14 mouse cellular contexts compared by ENCODE assay signal in the genomic region with DNA sequence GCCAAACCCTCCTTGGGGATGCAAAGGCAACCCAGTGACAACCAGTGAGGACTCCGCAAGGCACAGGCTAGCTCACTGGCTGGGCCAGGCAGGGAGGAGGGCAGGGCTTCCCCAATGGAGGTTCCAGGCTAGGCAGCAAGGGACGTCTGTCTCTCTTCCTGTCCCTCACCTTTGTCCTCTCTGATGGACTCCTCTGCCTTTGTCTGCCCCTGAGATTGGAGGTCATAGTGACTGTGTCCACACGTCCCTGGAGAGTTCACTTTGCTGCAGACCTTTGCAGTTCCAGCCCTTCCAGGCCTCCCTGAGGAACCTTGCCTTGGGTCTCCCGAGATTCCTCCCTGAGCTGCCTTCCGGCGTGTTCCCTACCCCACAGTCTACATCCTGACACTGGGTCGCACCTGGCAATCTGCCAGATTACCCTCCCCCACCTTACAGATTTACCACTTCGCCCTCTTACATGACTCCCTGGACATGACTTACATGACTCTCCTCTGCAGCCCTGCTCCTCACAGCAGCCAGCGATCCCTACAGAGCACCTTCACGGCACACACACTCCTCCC. TPM values are rescaled to one million over a fixed set of nuclear protein-coding genes. Genes with fewer than 3 reads are reported as not detected.
DNase-seq lines count a peak whose midpoint lies in the region; ATAC-seq and TF ChIP-seq lines count a peak whose summit lies in the region.
"Had no signal": no experiment of that assay in that cellular context is flagged by ENCODE, and none has a peak within 500 bp of the region (broad histone marks: within the 10 kb centered on the region; RNA-seq: fewer than 3 reads in every experiment).

No protein-coding gene starts in this region.

- no peaks in the 10 kb centered on the region for H3K27me3 ChIP-seq in neural tube, embryonic 12.5 days (replicated peaks)
- no peaks in the 10 kb centered on the region; the same call in 1 of the 2 replicates for H3K27me3 ChIP-seq in neural tube, embryonic 15.5 days (replicated peaks)
- no peaks in the 10 kb centered on the region for H3K27me3 ChIP-seq in stomach, postnatal 0 days (ENCODE audit: control insufficient read depth, insufficient read depth, low read length)
- H3K27me3 ChIP-seq: hindbrain, embryonic 15.5 days had no signal

- H3K4me3 ChIP-seq in neural tube, embryonic 12.5 days: no peak overlapping the region
- H3K4me3 ChIP-seq in neural tube, embryonic 15.5 days (replicated peaks): no peak overlapping the region
- no peak overlapping the region for H3K4me3 ChIP-seq in stomach, postnatal 0 days (ENCODE audit: low read depth, low read length)
- H3K4me3 ChIP-seq: hindbrain, embryonic 15.5 days had no signal

- peaks cover 21% of the 10 kb centered on the region for H3K4me1 ChIP-seq in neural tube, embryonic 12.5 days
- peaks cover 24% of the 10 kb centered on the region for H3K4me1 ChIP-seq in neural tube, embryonic 15.5 days
- peaks cover 4% of the 10 kb centered on the region; the same call in 1 of the 2 replicates for H3K4me1 ChIP-seq in stomach, postnatal 0 days (replicated peaks; ENCODE audit: control insufficient read depth, insufficient read depth)

- DNase-seq in adrenal gland, postnatal 10 days: peak; percentile 47
- DNase-seq in adrenal gland, postnatal 36 days: no peak
- DNase-seq in kidney, adult 11 months: peak; percentile 28
- no peak for DNase-seq in kidney, adult 18-20 months
- no peak for DNase-seq in stomach, postnatal 0 days (ENCODE audit: low spot score)
- DNase-seq: adrenal gland, adult 8-10 months; gastrocnemius, postnatal 25 days; retina, postnatal 1 day had no signal

- no peak for TF ChIP-seq EP300 in stomach, postnatal 0 days (optimal IDR thresholded peaks at IDR 0.05)

- no peak overlapping the region for H3K27ac ChIP-seq in neural tube, embryonic 12.5 days
- no peak overlapping the region for H3K27ac ChIP-seq in neural tube, embryonic 15.5 days (replicated peaks)
- H3K27ac ChIP-seq in stomach, postnatal 0 days (replicated peaks): no peak overlapping the region
- H3K27ac ChIP-seq: hindbrain, embryonic 15.5 days had no signal

- no peaks in the 10 kb centered on the region for H3K9me3 ChIP-seq in neural tube, embryonic 12.5 days
- no peaks in the 10 kb centered on the region for H3K9me3 ChIP-seq in neural tube, embryonic 15.5 days (replicated peaks)
- H3K9me3 ChIP-seq in stomach, postnatal 0 days (ENCODE audit: control insufficient read depth, low read length): no peaks in the 10 kb centered on the region
- H3K9me3 ChIP-seq: hindbrain, embryonic 15.5 days had no signal

- no peaks in the 10 kb centered on the region for H3K36me3 ChIP-seq in neural tube, embryonic 12.5 days
- H3K36me3 ChIP-seq in neural tube, embryonic 15.5 days: no peaks in the 10 kb centered on the region
- H3K36me3 ChIP-seq in stomach, postnatal 0 days (ENCODE audit: control insufficient read depth, insufficient read depth, low read length): no peaks in the 10 kb centered on the region
- H3K36me3 ChIP-seq: hindbrain, embryonic 15.5 days had no signal

- no peak for ATAC-seq in neural tube, embryonic 12.5 days (ENCODE audit: low FRiP score, low read depth)
- ATAC-seq in neural tube, embryonic 15.5 days (ENCODE audit: low FRiP score): no peak
- ATAC-seq in stomach, postnatal 0 days (ENCODE audit: low FRiP score, low TSS enrichment): peak; percentile 22; the same call in 1 of the 2 replicates
- ATAC-seq in erythroid progenitor cell, adult 5-6 weeks (replicated peaks; ENCODE audit: low FRiP score, poor library complexity, severe bottlenecking): no peak; the same call in 1 of the 2 replicates

- no peak for TF ChIP-seq CTCF in stomach, postnatal 0 days (IDR thresholded peaks at IDR 0.05; ENCODE audit: low read depth)

- 0 out of 2 replicates have a peak overlapping the region, but pooled peaks have one; percentile 17 for H3K9ac ChIP-seq in neural tube, embryonic 12.5 days
- H3K9ac ChIP-seq in neural tube, embryonic 15.5 days (replicated peaks): no peak overlapping the region
- H3K9ac ChIP-seq in stomach, postnatal 0 days (ENCODE audit: low read length): no peak overlapping the region
- H3K9ac ChIP-seq: hindbrain, embryonic 15.5 days had no signal

- 72% methylated on average over 10 of the region's 10 CpGs for WGBS in neural tube, embryonic 12.5 days
- WGBS in neural tube, embryonic 15.5 days: 60% methylated on average over 10 of the region's 10 CpGs
- WGBS in stomach, postnatal 0 days: 54% methylated on average over 10 of the region's 10 CpGs

- no peak overlapping the region for H3K4me2 ChIP-seq in neural tube, embryonic 12.5 days (replicated peaks)
- no peak overlapping the region for H3K4me2 ChIP-seq in neural tube, embryonic 15.5 days
- no peak overlapping the region for H3K4me2 ChIP-seq in stomach, postnatal 0 days (replicated peaks; ENCODE audit: low read depth)
- H3K4me2 ChIP-seq: hindbrain, embryonic 15.5 days had no signal

RNA-seq across cellular contexts. Expression of gene H1f0, which starts 5.5 kb away (rescaled TPM):
- total RNA-seq in adrenal gland, postnatal 10 days (2021): 100 to 1,000 TPM; 195 to 222 TPM
- 100 to 1,000 TPM; 127 to 173 TPM for total RNA-seq in adrenal gland, postnatal 36 days (2021)
- polyA plus RNA-seq in neural tube, embryonic 12.5 days (2016; fragmentation: Nextera tagmentation; extraction: Ambion mirVana): 487 and 528 TPM in 2 replicates
- 169 and 222 TPM in 2 replicates for polyA plus RNA-seq in neural tube, embryonic 15.5 days (2015; fragmentation: Nextera tagmentation; extraction: Ambion mirVana)
- polyA plus RNA-seq in stomach, postnatal 0 days (2015; fragmentation: Nextera tagmentation; extraction: Ambion mirVana): 285 and 309 TPM in 2 replicates
- 13.7 and 21.4 TPM in 2 replicates for total RNA-seq in erythroid progenitor cell, adult 5-6 weeks (2015; ENCODE audit: low replicate concordance)
- total RNA-seq in erythroid progenitor cell, adult 5-6 weeks (2017; ENCODE audit: low replicate concordance): 16.7 and 19.7 TPM in 2 replicates

RNA-seq across cellular contexts. Expression of gene Galr3, which starts 18.9 kb away (rescaled TPM):
- total RNA-seq in adrenal gland, postnatal 10 days (2021): under 1 TPM; 0.30 to 0.48 TPM
- under 1 TPM; 0.30 to 0.36 TPM for total RNA-seq in adrenal gland, postnatal 36 days (2021)
- polyA plus RNA-seq in neural tube, embryonic 12.5 days (2016; fragmentation: Nextera tagmentation; extraction: Ambion mirVana): not detected in 2 replicates
- polyA plus RNA-seq in neural tube, embryonic 15.5 days (2015; fragmentation: Nextera tagmentation; extraction: Ambion mirVana): 0.14 and 0.17 TPM in 2 replicates
- 0.31 and 0.34 TPM in 2 replicates for polyA plus RNA-seq in stomach, postnatal 0 days (2015; fragmentation: Nextera tagmentation; extraction: Ambion mirVana)
- total RNA-seq in erythroid progenitor cell, adult 5-6 weeks (2015; ENCODE audit: low replicate concordance): not detected in 2 replicates
- not detected in 2 replicates for total RNA-seq in erythroid progenitor cell, adult 5-6 weeks (2017; ENCODE audit: low replicate concordance)
- total RNA-seq: gastrocnemius, postnatal 25 days had no signal
- polyA plus RNA-seq: lung, embryonic 16.5 days; neural tube, embryonic 11.5 days had no signal

RNA-seq across cellular contexts. Expression of gene Ankrd54, which starts 39.9 kb away (rescaled TPM):
- 10 to 100 TPM; 19.2 to 21.4 TPM for total RNA-seq in adrenal gland, postnatal 10 days (2021)
- total RNA-seq in adrenal gland, postnatal 36 days (2021): 10 to 100 TPM; 18.9 to 27.0 TPM
- polyA plus RNA-seq in neural tube, embryonic 12.5 days (2016; fragmentation: Nextera tagmentation; extraction: Ambion mirVana): 62.5 and 64.2 TPM in 2 replicates
- polyA plus RNA-seq in neural tube, embryonic 15.5 days (2015; fragmentation: Nextera tagmentation; extraction: Ambion mirVana): 52.4 and 52.8 TPM in 2 replicates
- 27.1 and 28.0 TPM in 2 replicates for polyA plus RNA-seq in stomach, postnatal 0 days (2015; fragmentation: Nextera tagmentation; extraction: Ambion mirVana)
- 64.9 and 75.0 TPM in 2 replicates for total RNA-seq in erythroid progenitor cell, adult 5-6 weeks (2015; ENCODE audit: low replicate concordance)
- 37.3 and 66.5 TPM in 2 replicates for total RNA-seq in erythroid progenitor cell, adult 5-6 weeks (2017; ENCODE audit: low replicate concordance)

RNA-seq across cellular contexts. Expression of gene Eif3l, which starts 52.2 kb away (rescaled TPM):
- total RNA-seq in adrenal gland, postnatal 10 days (2021): 100 to 1,000 TPM; 172 to 182 TPM
- total RNA-seq in adrenal gland, postnatal 36 days (2021): 100 to 1,000 TPM; 140 to 156 TPM
- 197 and 205 TPM in 2 replicates for polyA plus RNA-seq in neural tube, embryonic 12.5 days (2016; fragmentation: Nextera tagmentation; extraction: Ambion mirVana)
- polyA plus RNA-seq in neural tube, embryonic 15.5 days (2015; fragmentation: Nextera tagmentation; extraction: Ambion mirVana): 164 and 193 TPM in 2 replicates
- polyA plus RNA-seq in stomach, postnatal 0 days (2015; fragmentation: Nextera tagmentation; extraction: Ambion mirVana): 132 and 135 TPM in 2 replicates
- 50.1 and 69.2 TPM in 2 replicates for total RNA-seq in erythroid progenitor cell, adult 5-6 weeks (2015; ENCODE audit: low replicate concordance)
- 47.1 and 47.9 TPM in 2 replicates for total RNA-seq in erythroid progenitor cell, adult 5-6 weeks (2017; ENCODE audit: low replicate concordance)

Comparison
In these comparisons a context has a peak if more than half of its experiments do, and no peak if none do; other contexts are left out.
1. DNase-seq: peak in adrenal gland, postnatal 10 days (single experiment) and kidney, adult 11 months (single experiment); none in adrenal gland, postnatal 36 days (0 of 2), kidney, adult 18-20 months (single experiment) and stomach, postnatal 0 days (single experiment).
2. RNA of gene H1f0, which starts 5.5 kb away (total RNA-seq): 195 to 222 TPM in adrenal gland, postnatal 10 days and 127 to 173 TPM in adrenal gland, postnatal 36 days; 13.7 to 21.4 TPM in erythroid progenitor cell, adult 5-6 weeks; every median in the first group is over 4 times any median in the second.